Mouse (Mus musculus) megakaryocyte, embryonic 14.5 days (primary cell): ENCODE results near the gene Ehbp1.

ENCODE experiments used
- FLI1 ChIP-seq: IDR thresholded peaks from 2 replicates; pipeline ENCODE4 v1.6.1; 2012; ENCODE audit warnings: low read length, inconsistent platforms, mixed read lengths
- GATA1 ChIP-seq: IDR thresholded peaks from 3 replicates; pipeline ENCODE4 v1.6.1; 2012; ENCODE audit warnings: mixed read lengths, low read length, inconsistent platforms, borderline replicate concordance

GRCm38 (mm10) chr11:22274144-22274543 lies 67.9 kb downstream of the Ehbp1 start:
- no peak for TF ChIP-seq FLI1
- TF ChIP-seq GATA1 = no peak
